Mouse (Mus musculus) erythroblast, embryonic 14.5 days (primary cell): ENCODE measurements around the gene Trabd2b.

Experiments
- GATA1 ChIP-seq: IDR thresholded peaks from 2 replicates; pipeline ENCODE4 v1.6.1; 2012; ENCODE audit warnings: low read length, inconsistent platforms, mixed read lengths
- TAL1 ChIP-seq: IDR thresholded peaks from 3 replicates; pipeline ENCODE4 v1.6.1; 2012; ENCODE audit warnings: low read length, inconsistent platforms, mixed read lengths

DNA sequence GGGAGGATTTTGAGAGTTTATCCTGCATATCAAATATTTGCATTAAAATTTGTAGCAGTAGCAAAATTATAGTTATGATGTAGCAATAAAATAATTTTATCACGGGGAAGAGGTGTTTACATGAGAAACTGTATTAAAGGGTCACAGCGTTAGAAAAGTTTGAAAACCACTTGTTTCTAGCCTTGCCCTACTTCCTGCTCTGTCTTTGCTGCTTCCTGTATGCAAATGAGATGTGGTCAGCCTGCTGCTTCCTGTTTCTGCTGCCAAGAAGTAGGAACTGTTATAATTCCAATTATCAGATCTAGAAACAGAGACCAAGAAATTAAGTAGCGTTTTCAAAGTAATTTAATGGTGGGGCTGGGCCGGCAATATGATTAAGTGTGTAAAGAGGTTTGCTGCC, 245.9 kb downstream of the Trabd2b start:
- TF ChIP-seq TAL1 (no peak), GATA1 (no peak)
